Mouse (Mus musculus): ENCODE data around the gene Mrps23. TPM values are rescaled to one million over a fixed set of nuclear protein-coding genes. Genes with fewer than 3 reads are reported as not detected.

Gene Mrps23
- 23.7 and 31.7 TPM in 2 replicates for polyA plus RNA-seq (2012; rRNA removed; ENCODE audit: low replicate concordance)

GRCm38 (mm10) chr11:88203712-88204532 lies at the start of gene Mrps23:
TSS of gene Mrps23 (plus strand) at chr11:88204388.

Other genes with a start within 250 kb of the Mrps23 start
- gene Dynll2, start 216.9 kb upstream of the Mrps23 start, polyA plus RNA-seq (2012; rRNA removed; ENCODE audit: low replicate concordance) = 84.7 and 172 TPM in 2 replicates
- gene Srsf1, start 157.0 kb upstream of the Mrps23 start, polyA plus RNA-seq (2012; rRNA removed; ENCODE audit: low replicate concordance) = 76.0 and 99.0 TPM in 2 replicates
- 5.9 and 7.4 TPM in 2 replicates for gene Vezf1, start 136.1 kb upstream of the Mrps23 start, polyA plus RNA-seq (2012; rRNA removed; ENCODE audit: low replicate concordance)
- gene Cuedc1, start 106.3 kb upstream of the Mrps23 start, polyA plus RNA-seq (2012; rRNA removed; ENCODE audit: low replicate concordance) = 15.1 and 23.7 TPM in 2 replicates
- gene Ccdc182, start 89.7 kb downstream of the Mrps23 start, polyA plus RNA-seq (2012; rRNA removed; ENCODE audit: low replicate concordance) = not detected in 2 replicates